Mouse (Mus musculus) heart, postnatal 4 days (tissue): ENCODE results near the gene Ezh2. TPM values are rescaled to one million over a fixed set of nuclear protein-coding genes. Genes with fewer than 3 reads are reported as not detected.
"Not testable (repeated sequence)": the region's sequence is repeated elsewhere in the genome, so short reads cannot be mapped to it uniquely, and the experiment has no call there.

Source experiments
- DNase-seq: peaks from one replicate; pipeline ENCODE4 v3.0.0; 2021
- total RNA-seq, 2 experiments: library from RNA; stranded (reverse); gene quantifications; 2 replicates each; pipeline ENCODE4 v1.2.3; 2021

Ezh2 gene
- total RNA-seq, result 10 to 100 TPM; 73.5 to 81.2 TPM

DNA sequence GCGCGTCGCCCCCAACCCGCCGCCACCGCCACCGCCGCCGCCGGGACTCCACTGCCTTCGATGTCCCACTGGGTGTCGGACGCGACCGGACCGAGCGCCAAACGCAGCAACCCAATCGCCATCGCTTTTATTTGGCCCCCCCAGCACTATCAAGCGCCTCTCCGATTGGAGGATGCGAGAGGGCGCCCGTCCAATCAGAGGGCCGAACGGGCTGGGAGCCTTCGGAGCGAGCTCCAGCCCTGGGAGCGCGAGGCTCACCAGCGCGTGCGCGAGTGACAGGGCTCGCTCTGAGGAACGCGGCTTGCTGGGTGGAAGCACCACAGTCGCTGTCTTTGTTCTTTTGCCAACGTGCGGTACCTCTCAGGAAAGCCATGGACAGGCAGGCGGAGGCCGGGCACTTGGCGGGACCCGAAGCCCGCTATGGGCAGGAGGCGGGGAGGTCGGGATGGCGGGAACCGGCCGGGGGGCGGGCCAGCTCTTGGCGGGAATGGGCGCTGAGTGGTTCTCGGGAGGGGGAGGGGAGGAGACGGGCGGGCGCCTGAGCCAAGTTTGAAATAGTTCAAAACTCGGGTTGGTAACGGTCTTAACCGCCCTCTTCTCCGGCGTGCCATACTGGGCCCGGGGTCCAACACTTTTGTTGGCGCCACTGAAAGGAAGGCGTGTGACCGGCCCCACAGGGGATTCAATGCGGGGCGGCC is at the start of gene Ezh2:
Gene Ezh2 (minus strand): TSS at position 416 of the 698 bp plus-strand sequence.
- peak; percentile 98 for DNase-seq

DNA sequence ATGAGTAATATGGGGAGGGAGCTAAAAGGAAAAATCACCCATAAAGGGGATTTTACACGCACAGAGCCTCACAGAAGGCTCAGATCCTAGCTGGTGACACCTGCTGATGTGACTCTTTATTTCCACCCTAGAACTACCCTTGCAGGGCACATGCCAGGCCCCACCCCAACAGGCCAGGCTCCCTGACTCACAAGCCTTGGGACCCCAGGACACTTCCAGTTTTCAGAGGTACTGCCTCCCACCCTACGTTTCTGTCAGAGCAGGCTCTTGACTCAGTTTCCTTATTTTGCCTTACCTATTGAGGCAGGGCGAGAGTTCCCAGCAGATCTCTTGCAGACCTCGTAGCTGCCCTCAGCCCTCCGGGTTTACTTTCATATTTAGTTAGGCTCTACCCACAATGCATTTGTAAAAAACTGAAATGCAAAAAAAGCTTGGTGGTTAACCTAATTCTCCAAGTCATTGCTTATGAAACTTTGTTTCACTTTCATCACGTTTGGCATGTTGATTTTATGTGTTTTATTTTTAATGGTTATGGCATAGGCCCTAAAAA is 41.5 kb upstream of the Ezh2 start:
- DNase-seq, result no peak

DNA sequence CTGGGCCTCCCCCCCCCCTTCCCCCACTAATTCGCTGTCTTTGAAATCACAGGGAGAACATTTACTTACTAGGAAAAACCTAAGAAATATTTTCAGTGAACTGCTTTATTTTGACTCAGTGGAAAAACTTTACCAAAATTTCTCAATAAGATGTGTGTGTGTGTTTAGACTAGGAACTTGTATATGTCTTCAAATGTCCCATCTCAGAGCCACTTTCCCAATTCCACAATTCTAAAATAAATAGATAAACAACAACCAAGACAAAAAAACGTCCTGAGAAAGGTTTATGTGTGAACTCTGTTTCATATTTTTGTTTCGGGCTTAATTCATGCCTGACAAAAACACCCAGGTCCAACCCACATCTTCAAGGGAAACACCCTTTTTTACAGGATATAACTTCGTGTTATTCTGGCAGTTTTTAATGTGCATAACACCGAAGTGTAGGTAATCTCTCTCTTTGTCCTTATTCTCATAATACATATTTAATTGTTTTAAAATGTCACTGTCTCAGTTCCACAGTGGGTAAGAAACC is 40.9 kb upstream of the Ezh2 start:
- DNase-seq, result no peak

DNA sequence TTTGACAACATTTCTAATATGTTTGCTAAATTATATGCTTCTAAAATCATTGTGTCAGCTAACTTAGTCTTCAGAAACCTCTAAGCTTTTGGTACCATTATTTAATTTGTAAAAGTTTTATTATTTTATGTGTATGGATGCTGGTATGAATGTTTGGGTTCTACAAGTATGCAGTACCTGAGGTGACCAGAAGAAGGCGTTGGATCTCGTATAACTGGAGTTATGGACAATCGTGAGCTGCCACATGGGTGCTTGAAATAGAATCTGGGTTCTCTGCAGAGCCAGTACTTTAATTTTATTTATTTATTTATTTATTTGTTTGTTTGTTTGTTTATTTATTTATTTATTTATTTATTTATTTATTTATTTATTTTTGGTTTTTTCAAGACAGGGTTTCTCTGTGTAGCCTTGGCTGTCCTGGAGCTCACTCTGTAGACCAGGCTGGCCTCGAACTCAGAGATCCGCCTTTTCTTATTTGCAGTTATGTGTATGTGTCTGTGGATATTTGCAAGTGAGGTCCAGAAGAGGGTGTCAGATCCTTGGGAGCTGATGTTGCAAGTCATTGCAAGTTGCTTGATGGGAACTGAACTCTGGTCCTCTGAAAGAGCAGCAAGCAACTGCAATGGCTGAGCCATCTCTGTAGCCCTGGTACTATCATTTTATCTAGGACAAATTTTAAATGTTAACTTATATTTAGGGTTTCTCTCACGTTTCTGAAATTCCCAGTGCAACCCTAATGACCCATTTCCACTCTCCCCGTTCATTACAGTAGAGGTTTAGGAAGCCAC is 40.3 kb upstream of the Ezh2 start:
- no peak for DNase-seq

DNA sequence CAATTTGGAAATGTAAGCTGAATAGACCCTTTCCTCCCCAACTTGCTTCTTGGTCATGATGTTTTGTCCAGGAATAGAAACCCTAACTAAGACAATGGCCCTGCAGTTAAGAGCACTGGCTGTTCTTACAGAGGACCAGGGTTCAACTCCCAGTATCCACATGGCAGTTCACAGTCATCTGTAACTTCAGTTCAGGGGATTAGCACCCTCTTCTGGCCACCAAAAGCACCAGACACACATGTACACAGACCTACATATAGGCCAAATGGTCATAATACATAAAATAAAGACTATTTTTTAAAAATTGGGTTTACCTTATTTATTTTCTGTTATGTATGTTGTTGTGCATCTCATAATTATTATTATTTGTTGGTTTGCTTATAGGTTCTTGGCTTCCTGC is 38.3 kb upstream of the Ezh2 start:
- no peak for DNase-seq

DNA sequence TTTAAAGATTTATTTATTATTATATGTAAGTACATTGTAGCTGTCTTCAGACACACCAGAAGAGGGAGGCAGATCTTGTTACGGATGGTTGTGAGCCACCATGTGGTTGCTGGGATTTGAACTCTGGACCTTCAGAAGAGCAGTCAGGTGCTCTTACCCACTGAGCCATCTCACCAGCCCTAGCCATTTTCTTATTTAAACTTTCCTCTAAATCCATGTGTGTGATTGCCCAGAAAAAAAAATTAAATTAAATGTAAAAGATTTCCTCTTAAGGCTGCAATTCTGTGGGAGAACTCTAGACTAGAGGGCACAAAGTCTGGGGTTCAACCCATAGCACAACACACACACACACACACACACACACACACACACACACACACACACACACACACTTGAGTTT is 34.9 kb upstream of the Ezh2 start:
- not testable (repeated sequence) for DNase-seq

DNA sequence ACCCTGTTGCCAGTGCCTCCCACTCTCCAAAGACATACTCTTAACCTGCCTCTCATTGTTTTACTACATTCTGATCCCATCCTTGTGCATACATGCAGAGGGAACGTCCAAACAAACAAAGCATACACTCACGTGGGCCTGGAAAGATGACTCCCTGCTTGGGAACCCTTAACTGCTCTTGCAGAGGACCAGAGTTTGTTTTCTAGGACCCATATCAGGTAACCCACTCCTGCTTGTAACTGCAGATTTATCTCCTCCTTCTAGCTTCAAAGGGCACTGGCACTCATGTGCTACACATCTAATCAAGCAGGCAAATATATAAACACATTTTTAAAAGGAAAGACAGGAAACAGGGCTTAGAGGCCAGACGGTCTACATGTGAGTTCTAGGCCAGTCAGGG is 32.8 kb upstream of the Ezh2 start:
- DNase-seq, result no peak

DNA sequence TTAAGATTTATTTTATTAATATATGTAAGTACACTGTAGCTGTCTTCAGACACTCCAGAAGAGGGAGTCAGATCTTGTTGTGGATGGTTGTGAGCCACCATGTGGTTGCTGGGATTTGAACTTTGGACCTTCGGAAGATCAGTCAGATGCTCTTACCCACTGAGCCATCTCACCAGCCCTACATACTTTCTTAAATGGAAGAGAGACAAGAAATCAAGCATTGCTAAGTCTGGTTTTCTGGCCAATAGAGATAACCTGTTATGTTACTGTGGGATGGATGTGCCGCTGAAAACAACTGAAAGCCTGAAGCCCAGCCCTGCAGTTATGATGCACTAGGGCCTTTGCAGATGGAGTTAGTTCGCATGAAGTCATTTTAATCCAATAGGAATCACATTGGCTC is 31.8 kb upstream of the Ezh2 start:
- DNase-seq, result not testable (repeated sequence)

DNA sequence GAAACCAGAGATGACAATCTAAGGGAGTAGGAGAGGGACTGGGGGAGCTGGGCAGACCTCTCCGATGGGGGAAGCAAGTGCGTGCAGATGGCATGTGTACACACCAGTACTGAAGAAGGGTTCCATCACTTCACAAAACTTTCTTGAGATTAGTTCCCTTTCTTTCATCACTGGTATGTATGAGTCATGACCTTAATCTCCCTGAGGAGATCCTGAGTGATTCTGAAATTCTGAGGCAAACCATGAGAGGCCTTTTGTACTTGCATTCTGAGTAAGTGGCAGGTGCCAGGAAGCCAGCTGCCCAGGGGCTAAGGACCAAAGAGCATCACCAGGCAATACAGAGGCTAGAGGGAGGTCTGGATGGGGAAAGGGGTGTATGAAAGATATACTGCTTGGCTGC is 25.9 kb upstream of the Ezh2 start:
- no peak for DNase-seq

DNA sequence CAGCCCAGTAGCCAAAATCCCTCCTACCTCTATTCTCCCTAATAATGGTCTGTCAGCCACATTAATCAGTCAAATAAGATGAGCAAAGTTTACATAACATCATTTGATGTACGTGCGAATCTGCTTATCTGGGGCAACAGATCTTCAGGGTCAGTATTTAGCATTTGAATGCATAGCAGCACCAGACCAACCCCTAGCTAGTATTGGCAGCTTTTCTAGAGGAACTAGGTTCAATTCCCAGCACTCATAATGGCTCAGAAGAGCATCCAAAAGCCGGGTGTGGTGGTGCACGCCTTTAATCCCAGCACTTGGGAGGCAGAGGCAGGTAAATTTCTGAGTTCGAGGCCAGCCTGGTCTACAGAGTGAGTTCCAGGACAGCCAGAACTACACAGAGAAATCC is 13.2 kb upstream of the Ezh2 start:
- not testable (repeated sequence) for DNase-seq

DNA sequence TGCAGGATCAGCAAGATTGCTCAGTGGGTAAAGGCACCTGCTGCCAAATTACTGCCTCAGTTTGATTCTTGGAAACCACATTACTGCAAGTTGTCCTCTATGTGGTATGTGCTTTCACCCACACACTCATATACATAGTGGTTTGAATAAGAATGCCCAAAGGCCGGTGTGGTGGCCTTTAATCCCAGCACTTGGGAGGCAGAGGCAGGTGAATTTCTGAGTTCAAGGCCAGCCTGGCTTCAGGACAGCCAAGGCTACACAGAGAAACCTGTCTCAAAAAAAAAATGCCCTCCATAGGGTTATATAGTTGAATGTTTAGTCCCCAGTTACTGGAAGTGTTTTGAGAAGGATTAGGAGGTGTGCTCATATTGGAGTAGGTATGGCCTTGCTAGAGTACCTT is 6.8 kb upstream of the Ezh2 start:
- DNase-seq, result no peak

DNA sequence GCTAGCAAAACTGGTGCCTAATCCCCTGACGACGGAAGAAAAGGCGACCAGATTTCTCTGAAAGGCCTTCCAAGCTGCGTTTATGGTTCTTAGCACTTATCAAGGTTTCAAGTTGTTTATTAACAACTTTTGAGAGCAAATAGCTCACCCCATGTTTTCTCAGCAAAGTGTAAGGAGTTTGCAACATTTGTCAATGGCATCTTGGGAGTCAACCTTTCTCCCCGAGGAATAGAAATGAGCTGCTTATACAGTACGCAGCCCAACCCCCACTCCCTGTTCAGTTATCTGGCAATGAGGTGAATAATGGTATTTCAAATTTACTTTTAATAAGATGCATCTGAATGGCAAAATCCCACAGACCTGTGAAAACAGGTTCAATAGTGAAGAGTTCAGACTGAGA is 555 bp upstream of the Ezh2 start:
- no peak for DNase-seq

DNA sequence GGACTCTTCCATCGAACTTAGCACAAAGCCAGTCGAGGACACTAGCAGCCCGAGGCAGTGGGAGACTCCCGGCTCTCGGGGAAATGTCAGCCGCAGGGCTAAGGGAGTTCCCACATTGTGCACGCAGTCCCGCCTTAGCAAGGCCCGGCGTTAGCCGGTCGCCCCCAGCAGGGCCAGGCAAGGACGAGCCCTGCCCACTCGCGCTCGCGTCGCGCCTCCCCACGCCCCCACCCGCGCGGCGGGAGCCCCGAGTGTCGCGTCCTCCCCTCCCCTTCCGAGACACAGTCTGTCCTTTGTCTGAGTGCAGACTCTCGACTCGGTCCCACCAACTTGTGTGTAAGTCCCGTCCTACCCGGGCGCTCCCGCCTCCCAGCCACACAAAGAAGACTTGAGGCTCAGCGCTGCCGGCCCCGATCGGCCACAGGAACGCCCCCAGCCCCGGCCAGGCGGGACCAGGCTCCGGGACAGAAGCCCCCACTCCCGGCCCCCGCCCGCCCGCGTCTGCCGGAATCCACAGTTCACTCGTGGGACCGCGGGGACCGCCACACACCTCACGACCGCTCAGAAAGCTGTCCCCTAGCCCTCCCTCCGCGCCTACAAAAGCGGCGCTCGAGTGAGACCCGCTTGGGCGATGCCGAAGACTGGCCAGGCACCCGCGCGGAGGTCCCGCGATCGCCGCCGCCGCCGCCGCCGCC is 853 bp downstream of the Ezh2 start:
- DNase-seq, result peak; percentile 78

DNA sequence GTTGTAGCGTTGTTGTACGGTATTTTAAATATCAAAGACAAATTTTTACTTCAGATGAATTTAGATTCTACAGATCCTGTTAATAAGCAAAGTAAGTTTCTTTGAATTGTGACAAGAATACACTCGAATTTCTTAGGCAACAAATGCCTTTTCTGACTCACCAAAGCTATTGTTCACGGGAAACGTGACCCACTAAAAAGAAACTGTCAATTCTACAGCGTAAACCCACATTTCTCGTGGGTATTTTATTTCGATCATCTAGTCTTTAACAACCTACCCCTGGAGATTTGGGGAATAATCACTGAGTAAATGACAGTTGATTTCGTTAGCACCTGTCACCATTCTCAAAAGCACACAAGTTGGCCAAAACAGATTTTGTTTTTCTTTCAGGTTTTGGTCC is 1.6 kb downstream of the Ezh2 start:
- DNase-seq, result no peak

DNA sequence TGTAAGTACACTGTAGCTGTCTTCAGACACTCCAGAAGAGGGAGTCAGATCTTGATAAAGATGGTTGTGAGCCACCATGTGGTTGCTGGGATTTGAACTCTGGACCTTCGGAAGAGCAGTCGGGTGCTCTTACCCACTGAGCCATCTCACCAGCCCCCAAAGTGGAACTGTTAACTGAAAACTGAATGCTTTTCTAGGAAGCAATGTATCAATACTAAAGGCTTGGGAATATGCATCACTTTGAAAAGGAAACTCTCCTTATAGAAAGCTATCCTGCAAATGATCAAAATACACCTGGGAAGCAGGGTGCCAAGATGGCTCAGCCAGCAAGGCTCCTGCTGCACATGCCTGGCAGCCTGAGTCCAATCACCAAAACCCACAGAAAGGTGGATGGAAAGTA is 7.8 kb downstream of the Ezh2 start:
- DNase-seq, result not testable (repeated sequence)

DNA sequence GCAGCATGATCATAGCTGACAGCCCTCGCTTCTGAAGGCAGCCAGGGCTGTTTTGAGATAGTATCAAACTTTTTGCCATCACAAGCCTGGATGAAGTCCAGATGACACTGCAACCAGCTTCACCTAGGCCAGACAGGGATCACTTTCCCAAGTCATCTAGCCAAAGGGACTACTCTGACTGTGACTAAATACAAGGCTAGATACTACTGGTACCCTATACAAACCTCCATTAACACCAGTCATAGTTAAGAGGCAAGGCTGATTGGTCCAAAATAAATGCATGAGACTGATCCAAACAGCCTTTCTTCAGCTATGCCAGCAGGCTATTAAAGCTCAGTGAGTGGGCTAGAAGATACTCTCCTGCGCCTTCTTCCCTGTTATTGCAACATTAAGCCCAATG is 22.3 kb downstream of the Ezh2 start:
- DNase-seq, result no peak

DNA sequence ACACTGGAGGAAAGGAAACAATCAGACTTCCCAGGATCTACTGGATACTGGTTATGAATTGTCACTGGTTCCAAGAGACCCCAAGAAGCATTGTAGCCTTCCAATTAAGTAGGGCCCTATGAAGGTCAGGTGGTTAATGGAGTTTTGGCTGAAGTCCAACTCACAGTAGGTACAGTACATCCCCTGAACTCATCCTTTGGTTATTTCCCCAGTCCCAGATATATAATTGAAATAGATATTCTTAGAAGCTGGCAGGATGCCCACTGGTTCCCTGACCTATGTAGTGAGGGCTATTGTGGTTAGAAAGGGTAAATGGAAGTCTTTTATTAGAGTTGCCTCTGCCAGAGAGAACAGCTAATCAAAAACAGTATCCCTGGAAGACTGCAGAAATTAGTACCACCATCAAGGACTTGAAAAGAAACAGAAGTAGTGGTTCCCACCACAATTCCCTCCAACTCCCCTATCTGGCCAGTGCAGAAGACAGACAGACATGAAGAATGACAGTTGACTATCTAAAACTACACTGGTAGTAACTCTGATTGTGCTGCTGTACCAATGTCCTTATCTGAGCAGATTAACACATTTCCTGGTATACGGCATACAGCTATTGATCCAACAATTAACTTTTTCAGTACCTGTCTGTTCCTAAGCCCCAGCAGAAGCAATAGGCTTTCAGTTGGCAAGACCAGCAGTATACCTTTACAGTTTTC is 29.7 kb downstream of the Ezh2 start:
- DNase-seq, result no peak

DNA sequence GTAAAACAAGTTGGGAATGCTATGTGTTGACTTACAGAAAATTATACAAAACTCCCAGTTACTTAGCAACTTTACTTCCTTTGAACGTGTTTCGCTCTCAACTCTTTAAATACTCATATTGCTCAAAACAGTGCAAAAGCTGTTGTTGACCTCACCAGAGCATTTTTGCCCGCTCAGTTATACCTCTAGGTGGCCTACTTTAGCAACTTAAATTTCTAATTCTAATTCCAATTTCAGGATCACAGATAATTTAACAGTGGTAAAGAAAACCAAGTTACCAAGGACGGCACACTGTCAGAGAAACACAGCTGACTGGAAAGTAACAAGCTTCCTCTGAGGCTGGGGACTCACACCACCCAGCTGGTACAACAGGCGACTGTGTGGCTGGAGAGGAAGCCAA is 33.7 kb downstream of the Ezh2 start:
- no peak for DNase-seq

DNA sequence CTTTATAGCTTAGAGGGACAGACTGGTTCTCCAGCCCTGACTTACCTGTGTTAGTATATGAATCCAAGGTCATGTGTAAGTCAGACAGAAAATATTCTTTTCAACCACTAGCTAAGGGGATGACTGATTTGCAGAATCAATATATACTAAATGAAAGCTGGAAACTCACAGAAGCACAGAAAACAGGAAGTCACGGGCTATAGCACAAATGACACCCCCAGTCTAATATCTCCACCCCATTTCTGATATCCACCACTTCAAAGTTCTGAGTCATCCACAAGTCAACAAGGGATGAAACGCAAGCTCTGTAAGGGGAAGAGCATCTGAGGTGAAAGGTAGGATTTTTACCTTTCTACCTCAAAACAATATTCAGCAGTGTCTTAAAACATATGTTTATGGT is 34.3 kb downstream of the Ezh2 start:
- no peak for DNase-seq

DNA sequence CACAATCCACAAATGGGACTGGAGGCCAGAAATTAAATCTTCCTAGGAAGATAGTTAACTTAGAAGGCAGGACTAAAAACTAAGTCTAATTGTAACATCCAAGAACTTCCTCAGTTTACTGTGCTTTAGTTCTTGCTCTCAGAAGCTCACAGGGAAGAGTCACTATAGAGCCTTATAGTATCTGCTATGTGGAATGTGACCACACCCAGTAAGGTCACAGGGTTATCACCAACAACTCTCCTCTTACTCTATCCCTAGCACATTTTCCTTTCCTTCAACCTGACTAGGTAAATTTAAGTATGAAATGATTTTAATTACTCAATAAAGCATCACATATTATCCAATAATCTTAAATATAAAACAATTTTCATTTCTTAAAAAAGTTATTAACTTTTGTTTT is 34.7 kb downstream of the Ezh2 start:
- DNase-seq, result no peak

DNA sequence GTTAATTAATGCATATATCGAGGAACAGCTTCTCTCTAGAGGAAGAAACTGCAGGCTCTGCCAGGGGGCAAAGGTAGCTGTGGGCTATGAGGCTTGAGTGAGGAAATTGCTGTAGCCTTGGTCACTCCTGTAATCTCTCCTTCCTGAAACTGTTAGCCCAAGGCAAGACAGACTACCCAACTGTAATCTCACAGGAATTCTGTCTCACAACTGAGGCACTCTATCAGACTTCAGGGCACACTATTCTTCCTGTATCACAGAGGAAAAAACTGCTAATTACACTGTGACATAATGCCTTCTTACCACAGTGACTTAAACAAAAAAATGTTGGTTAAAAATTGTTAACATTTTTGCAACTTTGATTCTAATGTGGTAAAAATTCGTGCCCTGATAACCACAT is 35.9 kb downstream of the Ezh2 start:
- no peak for DNase-seq

DNA sequence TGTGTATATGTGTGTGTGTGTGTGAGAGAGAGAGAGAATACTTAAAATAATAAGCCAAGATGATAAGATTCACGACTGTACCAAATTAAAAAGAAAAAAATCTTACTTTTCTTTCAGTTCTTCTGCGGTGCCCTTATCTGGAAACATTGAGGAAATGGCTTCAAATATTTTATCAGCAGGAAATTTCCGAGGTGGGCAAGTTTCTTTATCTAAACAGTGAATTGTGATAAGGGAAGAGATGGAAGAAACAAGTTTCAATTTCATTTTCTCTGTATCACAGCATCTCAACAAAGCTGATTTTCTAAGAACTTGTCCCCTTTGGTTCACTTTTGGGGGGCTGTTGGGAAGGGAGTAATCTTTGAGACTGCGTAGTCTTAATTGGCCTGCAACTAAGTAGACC is 42.9 kb downstream of the Ezh2 start:
- no peak for DNase-seq
